Mouse (Mus musculus): ENCODE measurements at regions not wholly inside any gene's neighbourhood (a gene's known extent, or its start where the extent isn't known, plus 50 kb on each side); places are given as distances from the start of the nearest gene placed in this dataset.

DNA sequence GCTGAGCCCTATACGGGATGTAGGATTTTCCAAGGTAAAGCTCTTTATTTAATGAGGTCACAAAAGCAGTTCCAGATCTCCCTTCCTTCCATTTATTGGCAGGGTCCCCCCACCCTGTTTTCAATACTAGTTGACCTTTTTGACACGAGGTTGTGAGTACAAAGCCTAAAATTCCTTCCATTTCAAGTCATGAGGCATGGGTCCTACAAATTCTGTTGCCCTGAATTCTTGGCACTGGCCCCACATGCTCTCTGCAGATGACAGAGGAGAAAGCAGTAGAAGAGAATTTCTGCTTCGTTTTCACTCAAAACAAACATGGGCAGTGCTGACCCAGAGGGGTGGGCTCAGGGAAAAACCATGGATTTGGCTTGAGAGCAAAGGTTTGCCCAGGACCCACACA lies 170.4 kb downstream of the Ktn1 start:
- WGBS, result 56% methylated on average over 3 of the region's 3 CpGs
- TF ChIP-seq CTCF (IDR thresholded peaks at IDR 0.05; ENCODE audit: low read depth), result no peak

GRCm38 (mm10) chr14:47820571-47821143 lies 172.4 kb downstream of the Ktn1 start:
- Histone ChIP-seq H3K4me2 (ENCODE audit: low read depth) (no peak overlapping the region), H3K4me3 (ENCODE audit: low read depth, low read length) (no peak overlapping the region), H3K4me1 (ENCODE audit: insufficient read depth) (no peaks in the 10 kb centered on the region), H3K9me3 (ENCODE audit: low read length) (no peaks in the 10 kb centered on the region), H3K36me3 (ENCODE audit: insufficient read depth) (no peaks in the 10 kb centered on the region), H3K27ac (ENCODE audit: low read depth, low read length) (no peak overlapping the region), H3K9ac (no peak overlapping the region), H3K27me3 (ENCODE audit: insufficient read depth, low read length) (no peaks in the 10 kb centered on the region)
- 48% methylated on average over 13 of the region's 13 CpGs for WGBS
- peak; percentile 51 for ATAC-seq
- no peak for TF ChIP-seq CTCF (IDR thresholded peaks at IDR 0.05; ENCODE audit: low read depth)
- peak; percentile 57 for DNase-seq

More for the DNA sequence above, 170.4 kb downstream of the Ktn1 start:
- DNase-seq (no peak), ATAC-seq (no peak)
- Histone ChIP-seq H3K36me3 (ENCODE audit: insufficient read depth) (no peaks in the 10 kb centered on the region), H3K4me1 (ENCODE audit: insufficient read depth) (no peaks in the 10 kb centered on the region), H3K27me3 (ENCODE audit: insufficient read depth, low read length) (no peaks in the 10 kb centered on the region), H3K4me3 (ENCODE audit: low read depth, low read length) (no peak overlapping the region), H3K27ac (ENCODE audit: low read depth, low read length) (no peak overlapping the region), H3K9ac (no peak overlapping the region), H3K4me2 (ENCODE audit: low read depth) (no peak overlapping the region), H3K9me3 (ENCODE audit: low read length) (no peaks in the 10 kb centered on the region)

GRCm38 (mm10) chr14:47823182-47823581 lies 174.9 kb downstream of the Ktn1 start:
- DNase-seq (no peak), ATAC-seq (peak; percentile 20; the same call in 1 of the 2 replicates)
- Histone ChIP-seq H3K9ac (no peak overlapping the region), H3K4me1 (ENCODE audit: insufficient read depth) (no peaks in the 10 kb centered on the region), H3K4me2 (ENCODE audit: low read depth) (no peak overlapping the region), H3K36me3 (ENCODE audit: insufficient read depth) (no peaks in the 10 kb centered on the region), H3K27ac (ENCODE audit: low read depth, low read length) (no peak overlapping the region), H3K27me3 (ENCODE audit: insufficient read depth, low read length) (no peaks in the 10 kb centered on the region), H3K9me3 (ENCODE audit: low read length) (no peaks in the 10 kb centered on the region), H3K4me3 (ENCODE audit: low read depth, low read length) (no peak overlapping the region)
- 42% methylated on average over 9 of the region's 9 CpGs for WGBS
- no peak for TF ChIP-seq CTCF (IDR thresholded peaks at IDR 0.05; ENCODE audit: low read depth)

DNA sequence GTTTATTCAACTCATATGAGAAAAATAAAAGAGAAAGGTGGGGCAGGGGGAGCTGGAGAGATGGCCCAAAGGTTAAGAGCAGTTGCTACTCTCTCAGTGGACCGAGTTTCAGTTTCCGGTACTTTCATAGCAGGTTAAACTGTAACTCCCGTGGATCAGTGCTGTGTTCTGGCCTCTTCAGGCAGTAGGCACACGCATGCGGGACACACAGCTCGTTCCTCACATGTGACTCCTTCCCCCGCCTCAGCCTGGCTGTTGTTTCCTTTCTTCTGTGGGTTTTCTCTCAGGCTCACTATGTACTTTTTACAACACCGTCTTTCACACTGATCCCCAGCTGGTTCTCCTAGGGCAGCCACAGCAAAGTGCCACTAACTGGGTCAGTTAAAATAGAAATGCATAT lies 175.4 kb downstream of the Ktn1 start:
- DNase-seq, result no peak
- Histone ChIP-seq H3K27ac (ENCODE audit: low read depth, low read length) (no peak overlapping the region), H3K36me3 (ENCODE audit: insufficient read depth) (no peaks in the 10 kb centered on the region), H3K4me2 (ENCODE audit: low read depth) (no peak overlapping the region), H3K4me3 (ENCODE audit: low read depth, low read length) (no peak overlapping the region), H3K9me3 (ENCODE audit: low read length) (no peaks in the 10 kb centered on the region), H3K4me1 (ENCODE audit: insufficient read depth) (no peaks in the 10 kb centered on the region), H3K27me3 (ENCODE audit: insufficient read depth, low read length) (no peaks in the 10 kb centered on the region), H3K9ac (no peak overlapping the region)
- 71% methylated on average over 8 of the region's 8 CpGs for WGBS
- no peak for ATAC-seq
- no peak for TF ChIP-seq CTCF (IDR thresholded peaks at IDR 0.05; ENCODE audit: low read depth)

DNA sequence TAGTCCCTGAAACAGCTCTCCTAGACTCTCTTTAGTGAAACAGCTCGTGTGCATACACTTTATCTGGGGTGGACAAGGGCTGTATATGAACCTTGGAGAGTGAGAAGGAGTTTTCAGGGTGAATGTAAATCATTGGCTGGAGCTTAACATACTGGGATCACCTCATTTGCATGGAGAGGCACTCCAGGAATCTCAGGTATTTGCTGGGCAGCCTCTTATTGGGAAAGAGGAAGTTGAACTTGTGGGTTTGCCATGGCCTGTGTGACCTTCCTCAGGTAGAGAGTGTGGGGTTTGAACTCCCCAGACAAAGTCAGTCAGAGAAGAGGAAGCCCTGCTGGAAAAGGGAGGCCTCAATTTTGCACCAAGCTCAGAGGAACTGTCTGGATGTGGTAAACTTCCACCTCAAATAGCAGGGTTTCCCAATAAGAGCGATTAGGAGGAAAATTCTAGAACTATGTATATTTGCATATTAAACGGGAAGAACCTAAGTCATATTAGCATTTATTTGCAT lies 177.3 kb downstream of the Ktn1 start:
- 84% methylated on average over 3 of the region's 3 CpGs for WGBS

DNA sequence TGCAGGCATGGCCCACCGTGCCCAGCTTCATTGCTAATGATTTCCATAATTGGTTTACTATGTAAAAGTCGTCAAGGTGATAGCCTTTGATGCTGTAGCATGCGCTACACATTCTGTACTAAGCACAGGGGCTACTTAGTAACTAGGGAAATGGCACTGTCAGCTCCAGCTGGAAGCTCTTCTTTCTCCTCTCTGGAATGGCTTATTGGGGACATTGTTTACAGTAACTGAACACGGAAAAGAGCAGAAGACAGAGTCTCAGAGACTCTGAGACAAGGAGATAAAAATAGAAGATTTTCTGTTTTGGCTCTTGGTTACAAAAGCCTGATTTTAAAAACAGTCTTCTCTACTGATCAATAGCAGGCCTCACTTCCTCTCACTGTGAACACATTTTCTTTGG lies 178.3 kb downstream of the Ktn1 start:
- no peaks in the 10 kb centered on the region for H3K4me1 ChIP-seq (ENCODE audit: insufficient read depth)
- no peaks in the 10 kb centered on the region for H3K9me3 ChIP-seq (ENCODE audit: low read length)
- no peak overlapping the region for H3K9ac ChIP-seq
- no peak overlapping the region for H3K4me3 ChIP-seq (ENCODE audit: low read depth, low read length)
- H3K4me2 ChIP-seq (ENCODE audit: low read depth), result no peak overlapping the region
- no peaks in the 10 kb centered on the region for H3K27me3 ChIP-seq (ENCODE audit: insufficient read depth, low read length)
- H3K27ac ChIP-seq (ENCODE audit: low read depth, low read length), result no peak overlapping the region
- ATAC-seq (no peak), DNase-seq (no peak)
- no peak for TF ChIP-seq CTCF (IDR thresholded peaks at IDR 0.05; ENCODE audit: low read depth)
- WGBS, result 57% methylated on average over 4 of the region's 4 CpGs
- H3K36me3 ChIP-seq (ENCODE audit: insufficient read depth), result no peaks in the 10 kb centered on the region

More for the DNA sequence above, 177.3 kb downstream of the Ktn1 start:
- H3K27me3 ChIP-seq (ENCODE audit: insufficient read depth, low read length), result no peaks in the 10 kb centered on the region
- no peaks in the 10 kb centered on the region for H3K4me1 ChIP-seq (ENCODE audit: insufficient read depth)
- no peak for TF ChIP-seq CTCF (IDR thresholded peaks at IDR 0.05; ENCODE audit: low read depth)
- no peak overlapping the region for H3K9ac ChIP-seq
- DNase-seq (no peak), ATAC-seq (no peak)
- no peak overlapping the region for H3K4me2 ChIP-seq (ENCODE audit: low read depth)
- H3K4me3 ChIP-seq (ENCODE audit: low read depth, low read length), result no peak overlapping the region
- H3K9me3 ChIP-seq (ENCODE audit: low read length), result no peaks in the 10 kb centered on the region
- H3K36me3 ChIP-seq (ENCODE audit: insufficient read depth), result no peaks in the 10 kb centered on the region
- H3K27ac ChIP-seq (ENCODE audit: low read depth, low read length), result no peak overlapping the region

DNA sequence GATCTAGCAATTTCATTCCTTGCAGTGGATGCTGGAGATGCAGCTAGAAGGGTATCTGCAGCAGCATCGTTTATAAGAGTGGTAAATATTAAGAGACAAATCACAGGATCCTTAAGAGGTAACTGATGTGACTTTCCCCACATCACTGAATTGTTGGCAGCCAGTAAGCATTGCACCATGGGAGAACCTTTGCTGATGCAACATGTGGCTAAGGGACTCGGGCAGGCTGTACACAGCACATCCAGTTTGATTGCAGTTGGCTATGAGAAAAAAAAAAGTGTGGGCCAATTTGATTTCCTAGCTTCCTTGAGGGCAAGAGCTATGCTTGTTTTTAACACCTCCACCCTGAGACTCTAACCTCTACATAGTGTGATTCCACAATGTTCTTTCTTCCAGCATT lies 179.4 kb downstream of the Ktn1 start:
- Histone ChIP-seq H3K27ac (ENCODE audit: low read depth, low read length) (no peak overlapping the region), H3K36me3 (ENCODE audit: insufficient read depth) (no peaks in the 10 kb centered on the region), H3K4me2 (ENCODE audit: low read depth) (no peak overlapping the region), H3K9me3 (ENCODE audit: low read length) (no peaks in the 10 kb centered on the region), H3K4me1 (ENCODE audit: insufficient read depth) (no peaks in the 10 kb centered on the region), H3K9ac (no peak overlapping the region), H3K4me3 (ENCODE audit: low read depth, low read length) (no peak overlapping the region), H3K27me3 (ENCODE audit: insufficient read depth, low read length) (no peaks in the 10 kb centered on the region)
- 85% methylated on average over 2 of the region's 2 CpGs for WGBS
- no peak for DNase-seq
- TF ChIP-seq CTCF (IDR thresholded peaks at IDR 0.05; ENCODE audit: low read depth), result no peak
- ATAC-seq, result no peak
